Mouse (Mus musculus) heart, postnatal 25 days (tissue): ENCODE data around the gene Dnaaf1. TPM values are rescaled to one million over a fixed set of nuclear protein-coding genes. Genes with fewer than 3 reads are reported as not detected.

Experiments used
- DNase-seq: peaks from one replicate; pipeline ENCODE4 v3.0.0; 2022; ENCODE audit warnings: low spot score
- intact Hi-C: fragments of 180-260 bp; cut with DNase I; formaldehyde crosslinking; loops from one replicate; pipeline ENCODE4 v1.15.1; 2025
- total RNA-seq, 2 experiments: library from RNA; stranded (reverse); gene quantifications; 2 replicates each; pipeline ENCODE4 v1.2.3; 2021

The Dnaaf1 gene
- total RNA-seq: not detected

DNA sequence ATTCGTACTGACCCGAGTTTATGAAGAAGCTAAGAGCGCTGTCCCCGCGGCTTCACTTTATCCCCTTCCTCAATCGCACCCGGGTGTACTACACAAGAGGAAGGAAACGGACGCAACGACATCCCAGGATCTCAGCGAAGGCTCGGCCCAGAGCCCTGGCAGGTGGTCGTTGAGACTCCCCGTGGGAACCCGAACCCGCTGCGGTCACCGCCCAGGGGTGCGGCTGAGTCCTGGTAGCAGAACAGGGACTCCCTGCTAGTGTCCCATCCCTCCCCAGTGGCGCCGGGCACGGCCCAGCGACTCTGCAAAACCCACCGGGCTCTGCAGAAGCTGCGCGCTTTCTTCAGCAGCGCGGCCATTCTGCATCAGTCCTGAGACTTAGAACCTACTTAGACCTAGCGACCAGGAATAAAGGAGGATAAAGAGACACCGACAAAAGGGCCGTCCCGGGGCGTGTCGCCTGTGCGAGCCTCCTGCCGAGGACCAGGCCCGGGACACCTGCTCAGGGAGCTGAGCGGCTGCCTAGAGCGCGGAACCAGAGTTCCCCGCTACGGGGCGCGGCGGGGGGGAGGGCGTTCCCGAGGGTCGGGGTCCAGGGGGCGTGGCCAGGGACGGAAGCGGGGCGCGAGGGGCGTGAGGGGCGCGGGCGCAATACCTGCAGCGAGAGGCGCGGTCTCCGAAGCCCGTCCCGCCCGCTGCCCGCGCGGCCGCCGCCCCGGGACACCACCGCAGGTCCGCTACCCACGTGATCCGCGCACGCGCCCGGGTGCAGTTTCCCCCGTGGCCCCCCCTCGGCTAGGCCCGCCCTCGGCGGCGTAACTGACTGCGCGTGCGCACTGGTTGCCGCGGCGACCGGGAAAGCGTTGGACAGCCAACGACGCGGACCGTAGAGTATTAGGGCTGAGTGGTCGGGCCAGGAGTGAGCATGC is at the start of gene Dnaaf1, which contains the start of gene Hsdl1:
TSS of gene Dnaaf1 (plus strand) at position 799 of the 929 bp plus-strand sequence.
TSS of gene Hsdl1 (minus strand) at position 747 of the 929 bp plus-strand sequence.
- intact Hi-C loops: no loop called here
- peak; percentile 90 for DNase-seq

DNA sequence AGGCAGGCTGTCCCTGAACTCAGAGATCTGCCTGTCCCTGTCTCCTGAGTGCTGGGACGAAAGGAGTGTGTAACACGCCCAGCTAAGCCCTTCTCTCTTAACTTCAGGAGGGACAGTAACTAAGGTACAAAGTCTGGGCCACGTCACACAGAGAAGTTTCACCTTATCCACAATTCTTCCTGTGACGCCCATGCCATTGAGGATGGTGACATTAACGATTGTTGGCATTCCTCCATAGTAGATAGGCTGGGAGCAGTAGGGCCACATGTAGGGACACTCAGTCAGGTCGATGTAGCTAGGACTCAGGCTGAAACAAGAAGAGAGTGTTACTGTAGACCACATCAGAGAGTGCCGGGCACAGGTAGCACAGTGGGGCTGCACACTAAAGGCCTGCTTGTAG is 46.3 kb upstream of the Dnaaf1 start:
- DNase-seq: no peak

DNA sequence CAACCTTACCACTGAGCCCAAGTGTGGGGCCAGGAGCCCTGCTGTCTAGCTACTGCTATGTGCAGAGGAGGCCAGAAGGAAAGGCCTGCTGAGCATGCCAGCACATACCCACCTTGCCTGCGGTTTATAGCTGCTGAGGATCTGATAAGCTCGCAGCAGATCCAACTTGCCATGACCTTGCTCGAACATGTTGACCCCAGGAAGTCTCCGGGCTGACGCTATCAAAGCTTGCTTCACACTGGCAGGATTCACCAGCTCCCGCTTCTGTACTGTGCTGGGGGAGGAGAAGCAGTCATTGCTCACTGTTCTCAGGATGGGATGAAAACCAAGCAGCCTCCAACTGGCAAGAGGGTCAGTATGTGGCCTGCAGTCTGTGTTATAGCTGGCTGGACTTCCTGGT is 44.1 kb upstream of the Dnaaf1 start:
- no peak for DNase-seq
- intact Hi-C loops: no loop called here

More for the DNA sequence above, 46.3 kb upstream of the Dnaaf1 start:
- intact Hi-C loops: no loop called here

DNA sequence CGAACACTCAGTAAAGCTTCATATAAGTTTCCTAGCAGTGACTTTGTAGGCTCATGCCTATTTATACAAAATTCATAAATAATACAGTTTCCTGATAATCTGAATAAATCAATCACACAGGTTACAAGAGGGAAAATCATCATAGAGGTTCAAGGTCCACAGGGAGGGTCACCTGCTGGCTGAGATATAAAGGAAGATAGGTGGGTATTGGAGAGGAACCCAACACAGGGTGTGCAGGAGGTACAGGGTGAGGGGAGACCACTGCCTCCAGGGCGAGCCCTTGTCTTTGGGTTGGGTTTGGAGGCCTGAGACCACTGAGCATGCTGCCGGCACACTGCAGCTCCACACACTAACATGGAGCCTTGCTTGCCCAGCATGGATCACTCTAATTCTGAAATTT is 43.6 kb upstream of the Dnaaf1 start:
- intact Hi-C loops: no loop called here
- no peak for DNase-seq

DNA sequence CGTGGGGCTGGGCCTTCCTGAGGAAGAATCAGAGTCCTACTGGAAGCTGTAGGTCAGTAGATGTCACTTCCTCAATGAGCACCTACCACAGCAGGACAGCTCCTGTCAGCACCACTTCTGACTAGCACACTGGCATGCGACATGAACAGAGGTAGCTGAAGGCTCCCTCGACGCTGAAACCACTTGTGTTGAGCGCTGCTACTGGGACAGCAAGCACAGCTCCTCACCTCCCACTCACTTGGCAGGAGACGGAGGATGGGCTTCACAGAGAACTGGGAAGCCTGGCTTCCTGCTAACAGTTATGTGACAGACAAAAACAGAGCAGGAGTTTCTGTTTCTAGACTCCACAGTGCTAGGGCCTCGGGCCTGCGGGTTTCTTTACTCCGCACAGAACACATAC is 43.1 kb upstream of the Dnaaf1 start:
- intact Hi-C loops: no loop called here
- no peak for DNase-seq

DNA sequence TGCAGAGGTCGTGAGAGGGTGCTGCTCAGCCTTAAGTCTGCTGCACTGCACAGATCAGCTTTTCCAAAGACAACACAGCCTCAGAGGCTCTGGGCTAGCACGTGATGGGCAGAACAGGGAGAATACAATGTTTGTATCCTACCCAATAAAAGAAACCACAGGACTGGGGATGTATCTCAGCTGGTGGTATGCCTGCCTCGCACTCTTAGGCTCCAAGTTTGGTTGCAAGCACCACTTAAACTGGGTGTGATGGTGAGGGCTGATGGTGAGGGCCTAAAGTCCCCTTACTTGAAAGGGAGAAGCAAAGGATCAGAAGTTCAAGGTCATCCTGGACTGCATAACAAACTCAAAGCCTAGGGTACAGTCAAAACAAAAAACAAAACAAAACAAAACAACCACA is 30.4 kb upstream of the Dnaaf1 start:
- intact Hi-C loops: no loop called here
- DNase-seq: no peak

DNA sequence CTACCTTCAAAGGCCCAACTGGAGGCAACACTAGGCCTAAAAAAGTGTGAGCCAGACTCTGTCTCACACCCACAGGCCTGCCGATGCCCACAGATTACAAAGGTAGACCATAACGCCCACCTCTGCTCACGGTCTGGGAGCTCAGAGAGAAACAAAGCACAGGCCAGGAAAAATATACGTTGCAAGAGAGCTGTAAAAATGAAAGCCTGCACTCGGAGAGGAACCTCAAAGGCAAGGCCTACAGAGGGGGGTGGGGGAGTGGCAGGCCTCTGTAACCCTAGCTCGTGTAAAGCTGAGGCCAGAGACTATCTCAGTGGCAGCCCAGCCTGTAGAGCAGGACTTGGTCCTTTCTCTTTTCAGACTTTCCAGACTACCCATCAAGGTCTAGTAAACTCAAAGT is 29.9 kb upstream of the Dnaaf1 start:
- intact Hi-C loops: no loop called here
- no peak for DNase-seq

DNA sequence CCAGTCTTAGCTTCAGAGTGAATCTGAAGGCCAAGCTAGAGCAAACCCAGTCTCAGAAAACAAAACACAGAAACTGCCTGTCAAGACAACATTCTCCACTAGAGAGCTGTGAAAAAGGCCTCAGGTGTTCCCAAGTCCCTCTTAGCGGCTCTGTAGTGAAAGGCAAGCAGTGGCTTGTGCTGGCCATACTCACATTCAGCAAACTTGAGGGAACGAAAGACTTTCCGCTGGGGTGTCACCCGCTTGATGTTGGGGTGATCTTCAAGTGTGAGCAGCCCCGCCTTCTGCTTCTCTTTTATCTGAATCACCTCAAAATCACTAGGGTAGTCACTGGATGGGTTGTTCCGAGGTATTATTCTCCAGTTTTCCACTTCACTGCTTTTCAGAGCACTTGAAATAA is 29.2 kb upstream of the Dnaaf1 start:
- intact Hi-C loops: no loop called here
- DNase-seq: no peak

DNA sequence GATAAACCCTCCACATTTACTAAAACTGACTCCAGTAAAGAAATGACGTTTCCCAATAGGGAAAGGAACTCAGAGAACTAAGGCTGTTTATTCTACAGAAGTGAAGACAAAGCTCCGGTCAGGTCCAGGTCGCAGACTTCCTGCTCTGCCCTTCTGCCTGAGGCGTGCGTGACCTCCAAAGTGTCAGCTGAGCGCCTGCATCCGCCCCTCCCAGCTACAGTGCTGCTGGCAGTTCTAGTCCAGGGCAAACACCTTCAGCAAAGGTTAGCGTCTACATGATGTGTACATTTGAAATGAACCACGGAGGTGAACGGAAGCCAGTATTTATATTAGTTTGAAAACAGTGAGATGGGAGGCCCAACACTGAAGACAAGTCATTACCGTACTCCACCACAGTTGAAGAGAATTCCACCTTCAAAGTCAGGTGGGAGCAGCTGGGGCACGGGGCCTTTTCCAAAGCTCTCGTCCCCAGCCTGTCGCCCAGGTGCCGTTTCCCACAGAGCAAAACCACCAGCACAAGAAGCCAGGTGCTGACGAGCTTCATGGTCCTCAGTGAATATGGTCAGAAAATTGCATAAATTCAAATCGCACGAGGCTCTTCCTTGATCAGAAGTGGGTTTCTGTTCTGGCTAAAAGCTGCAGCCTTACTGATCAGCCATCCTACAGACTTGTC is 27.9 kb upstream of the Dnaaf1 start:
- DNase-seq: no peak
- intact Hi-C loops: no loop called here

DNA sequence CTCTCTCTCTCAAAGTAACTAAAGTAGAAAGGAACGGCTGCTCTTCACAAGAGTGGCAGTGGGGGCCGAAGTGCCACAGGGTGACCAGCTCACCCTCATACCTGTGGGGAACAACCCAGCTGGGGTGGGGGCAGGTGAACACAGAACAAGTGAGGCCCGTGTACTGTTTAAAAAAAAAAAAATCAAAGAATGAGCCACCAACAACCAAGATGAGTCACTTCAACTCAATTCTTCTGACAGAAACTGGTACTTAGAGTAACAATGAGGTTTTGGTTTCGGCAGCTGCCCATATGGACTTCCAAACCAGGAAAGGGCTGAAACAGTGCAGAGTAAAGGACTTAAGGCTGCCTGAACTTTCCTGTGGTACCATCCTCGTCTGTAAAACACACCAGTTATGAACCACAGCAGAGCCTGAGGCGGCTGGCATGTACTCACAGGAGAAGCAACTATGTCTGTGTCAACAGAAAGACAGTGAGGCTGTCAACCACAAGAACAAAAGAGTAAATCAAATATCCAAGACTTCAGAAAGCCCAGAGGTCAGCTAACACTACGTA is 26.4 kb upstream of the Dnaaf1 start:
- DNase-seq: no peak
- intact Hi-C loops: no loop called here

DNA sequence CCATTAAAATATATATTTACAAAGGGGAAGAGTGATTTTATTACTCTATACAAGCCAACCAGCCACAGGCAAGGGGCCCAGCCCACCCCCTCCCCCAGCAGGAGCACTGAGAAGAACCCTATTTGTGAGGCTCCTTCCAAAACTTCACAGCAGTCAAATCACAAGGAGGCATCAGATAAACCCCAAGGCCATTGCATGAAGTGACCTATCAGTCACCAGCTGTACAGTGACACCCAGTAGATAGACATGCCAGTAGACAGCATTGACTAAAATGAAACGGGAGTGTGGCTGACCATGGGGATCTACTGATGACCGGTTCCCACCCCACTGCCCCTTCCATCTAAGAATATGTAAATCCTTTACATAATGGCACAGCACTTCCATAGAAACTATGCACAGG is 22.1 kb upstream of the Dnaaf1 start:
- intact Hi-C loops: no loop called here
- DNase-seq: no peak

DNA sequence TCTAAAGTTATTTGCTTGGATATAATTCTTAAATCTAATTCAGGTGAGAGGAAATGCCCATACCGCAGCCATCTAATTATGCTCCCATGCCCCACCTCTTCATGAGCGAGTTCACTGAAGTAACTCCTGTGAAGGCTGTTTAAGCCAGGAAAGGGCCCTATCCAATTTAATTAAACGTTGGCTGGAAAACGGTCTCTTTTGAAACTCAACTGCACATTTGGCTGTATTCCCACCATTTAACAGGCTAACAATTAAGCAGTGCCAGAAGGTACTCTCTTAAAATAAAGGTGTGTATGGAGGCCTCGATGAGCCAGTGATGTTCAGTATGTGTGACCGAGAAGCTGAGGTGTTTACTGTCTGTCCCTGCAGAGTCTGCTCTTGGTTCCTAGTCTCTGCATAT is 19.2 kb upstream of the Dnaaf1 start:
- no peak for DNase-seq
- intact Hi-C loops: no loop called here

DNA sequence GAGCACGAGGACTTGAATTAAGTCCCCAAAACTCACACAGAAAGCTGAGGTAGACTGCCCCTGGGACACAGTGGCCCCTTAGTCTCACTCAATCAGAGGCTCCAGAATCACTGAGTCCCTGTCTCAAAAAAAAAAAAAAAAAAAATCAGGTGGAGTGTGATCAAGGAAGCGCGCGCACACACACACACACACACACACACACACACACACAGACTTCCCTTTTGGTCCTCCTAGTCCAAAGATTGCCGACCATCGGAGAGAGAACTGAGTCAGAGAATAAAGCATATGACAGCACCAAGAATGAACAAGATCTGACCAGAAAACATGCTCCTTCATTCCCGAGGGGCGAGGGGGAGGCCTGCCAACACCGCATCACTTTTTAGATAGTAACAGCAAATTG is 17.9 kb upstream of the Dnaaf1 start:
- intact Hi-C loops: no loop called here
- DNase-seq: no peak

DNA sequence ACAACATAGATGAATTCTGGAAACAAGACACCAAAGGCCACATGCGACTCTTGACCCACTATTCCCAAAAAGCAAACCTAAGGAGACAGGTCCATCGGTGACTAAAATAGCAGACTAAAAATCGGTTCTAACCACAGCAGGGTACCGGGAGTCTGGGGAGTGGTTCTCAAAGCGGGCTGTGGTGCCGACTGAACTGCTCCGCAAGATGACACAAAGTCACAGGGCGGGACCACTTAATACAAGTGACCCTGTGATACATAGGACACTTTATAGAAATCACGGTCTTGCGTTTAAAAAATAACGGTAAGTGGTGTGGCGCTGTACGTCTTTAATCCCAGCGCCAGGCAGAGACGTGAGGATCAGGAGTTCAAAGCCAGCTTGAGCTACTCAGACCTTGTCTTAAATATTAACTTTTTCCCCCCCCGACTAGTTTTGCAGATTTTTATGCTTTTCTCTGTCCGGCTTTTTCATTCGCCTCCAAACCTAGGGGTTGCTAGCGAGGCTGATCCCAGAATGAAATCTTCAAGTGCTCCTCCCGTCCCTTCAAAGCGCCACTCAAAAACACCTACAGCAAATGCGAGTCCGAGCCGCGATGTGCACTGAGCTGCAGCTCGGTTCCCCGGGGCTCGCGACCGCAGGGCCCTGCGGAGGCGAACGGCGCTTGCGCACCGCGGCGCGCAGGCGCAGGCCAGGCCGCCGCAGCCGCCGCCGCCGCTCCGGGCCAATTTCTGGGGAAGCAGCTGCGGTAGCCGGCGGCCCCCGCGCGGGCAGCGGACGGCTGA is 17.0 kb upstream of the Dnaaf1 start:
- DNase-seq: no peak

DNA sequence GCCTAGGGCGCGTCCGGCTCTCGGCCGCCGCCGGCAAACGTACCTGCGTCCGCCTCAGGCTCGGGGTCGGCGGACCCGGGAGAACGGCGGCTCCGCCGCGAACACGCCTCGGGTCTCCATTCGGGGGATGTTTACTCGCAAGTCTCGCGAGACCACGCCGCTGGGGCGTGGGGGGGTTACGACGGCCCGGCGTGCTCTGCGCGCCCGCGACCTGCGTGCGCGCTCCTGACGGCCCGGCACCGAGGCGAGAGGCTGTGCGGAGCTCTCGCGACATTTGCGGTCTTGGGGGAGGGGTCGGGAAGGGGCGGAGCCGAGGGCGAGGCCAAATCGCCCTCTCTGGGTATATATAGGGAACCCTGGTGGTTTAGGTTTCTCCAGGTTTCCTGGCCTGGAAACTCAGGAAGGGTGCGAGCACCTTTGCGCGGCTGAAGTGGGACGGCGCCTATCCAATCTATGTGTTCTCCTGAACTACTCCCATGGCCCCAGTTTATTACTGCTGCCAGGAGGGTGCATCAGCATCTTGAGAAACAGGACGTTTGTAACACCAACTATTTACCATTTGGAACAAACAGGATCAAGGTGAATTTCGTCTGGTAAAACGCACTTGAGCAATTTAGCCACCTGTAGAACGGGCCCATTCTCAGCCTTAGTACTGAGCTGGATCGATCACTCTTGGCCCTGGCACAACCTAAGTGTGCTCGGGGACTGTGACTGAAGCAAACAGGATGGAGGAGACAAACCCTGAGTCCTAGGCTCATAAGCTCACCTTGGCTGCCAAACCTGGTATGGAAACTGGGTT is 16.2 kb upstream of the Dnaaf1 start, which contains the start of gene Mbtps1:
TSS of gene Mbtps1 (minus strand) at position 133 of the 799 bp plus-strand sequence.
- DNase-seq: peak; percentile 96
- intact Hi-C loops: no loop called here

More for the DNA sequence above, 17.0 kb upstream of the Dnaaf1 start:
- intact Hi-C loops: no loop called here

DNA sequence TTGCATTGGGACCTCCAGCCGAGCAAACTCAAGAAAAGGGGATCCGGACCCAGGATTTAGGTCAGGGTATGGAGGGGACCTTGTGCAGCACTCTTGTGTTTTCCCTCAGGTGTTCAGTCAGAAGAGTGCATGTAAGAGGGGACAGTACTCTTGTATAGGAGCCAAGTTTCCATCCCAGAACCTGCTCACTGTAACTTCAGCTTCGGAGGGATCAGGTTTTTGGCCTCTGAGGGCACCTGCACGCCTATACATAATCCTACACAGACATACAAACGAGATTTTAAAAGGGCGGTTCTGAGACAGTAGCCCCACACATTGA is 15.7 kb upstream of the Dnaaf1 start:
- intact Hi-C loops: no loop called here
- no peak for DNase-seq

DNA sequence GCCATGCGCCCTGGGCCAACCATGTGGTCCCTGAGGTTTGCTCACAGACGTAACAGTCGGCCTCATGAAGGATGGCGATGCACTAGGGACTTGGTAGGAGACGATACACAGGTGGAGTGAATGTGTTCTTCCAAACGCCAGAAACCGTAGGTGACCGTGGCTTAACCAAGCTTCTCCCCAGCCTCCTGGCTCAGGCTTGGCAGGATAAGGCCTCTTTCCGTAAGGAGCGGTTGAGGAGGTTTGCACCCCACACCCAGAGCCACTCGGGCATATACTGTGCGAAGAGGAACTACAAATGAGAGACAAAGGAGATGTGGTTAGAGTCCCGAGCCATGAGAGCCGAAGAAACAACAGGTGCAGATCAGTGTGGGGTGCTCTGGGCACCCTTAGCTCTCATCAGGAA is 11.2 kb upstream of the Dnaaf1 start:
- intact Hi-C loops: no loop called here
- DNase-seq: no peak

DNA sequence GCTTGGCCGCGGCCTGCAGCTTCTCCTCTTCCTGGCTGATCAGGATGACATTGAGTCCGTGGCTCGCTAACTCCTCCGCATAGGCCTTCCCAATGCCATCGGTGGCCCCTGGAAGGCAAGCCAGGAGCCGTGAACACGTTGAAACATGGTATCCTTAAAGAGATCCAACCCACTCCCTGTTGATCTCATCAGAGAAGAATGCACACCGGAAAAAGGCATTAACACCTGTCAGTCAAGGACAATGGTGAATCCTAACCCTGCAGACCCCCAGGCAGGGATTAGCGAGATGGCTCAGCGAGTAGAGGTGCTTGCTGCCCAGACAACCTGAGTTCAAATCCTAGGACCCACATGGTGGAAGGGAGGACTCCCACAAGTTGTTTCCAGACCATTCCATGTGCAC is 8.7 kb upstream of the Dnaaf1 start:
- intact Hi-C loops: no loop called here
- DNase-seq: no peak

DNA sequence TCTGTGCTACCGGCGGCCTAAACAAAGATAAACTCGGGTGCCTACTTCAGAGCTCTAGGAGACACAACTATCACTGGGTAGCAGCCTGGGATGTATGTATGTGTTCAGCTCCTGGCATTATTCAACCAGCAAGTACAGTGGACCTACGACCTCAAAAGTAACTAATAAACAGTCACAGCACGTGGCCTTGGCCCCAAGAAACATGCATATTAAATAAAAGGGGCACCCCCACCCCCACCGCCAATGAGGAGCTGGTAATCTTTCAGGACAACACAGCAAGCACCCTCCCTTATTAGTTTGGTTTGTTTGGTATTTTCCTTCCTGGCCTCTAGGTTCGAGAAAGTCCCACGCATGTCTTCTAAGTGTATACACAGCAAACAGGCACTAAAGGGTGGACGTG is 6.8 kb upstream of the Dnaaf1 start:
- no peak for DNase-seq

DNA sequence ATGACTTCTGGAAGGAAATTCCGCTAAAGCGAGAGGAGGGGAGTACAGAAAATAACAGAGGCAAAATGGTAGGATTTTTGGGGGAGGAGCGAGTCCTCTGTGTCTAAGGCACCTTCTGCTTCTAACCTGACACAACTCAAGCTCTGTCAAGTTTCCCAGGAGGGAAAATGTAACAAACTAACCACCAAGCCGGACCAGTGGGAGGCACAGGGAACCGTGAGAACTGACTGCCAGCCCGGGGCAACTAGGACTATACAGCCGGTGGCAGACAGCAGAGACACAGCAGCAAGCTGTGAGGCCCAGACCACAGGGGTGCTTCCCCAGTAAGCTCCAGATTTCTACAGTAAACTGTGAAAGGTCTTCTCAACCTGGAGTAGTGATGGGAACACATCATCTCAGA is 6.1 kb upstream of the Dnaaf1 start:
- no peak for DNase-seq
- intact Hi-C loops: no loop called here

More for the DNA sequence above, 6.8 kb upstream of the Dnaaf1 start:
- intact Hi-C loops: no loop called here
